Mouse (Mus musculus): ENCODE measurements at regions not wholly inside any gene's neighbourhood (a gene's known extent, or its start where the extent isn't known, plus 50 kb on each side); places are given as distances from the start of the nearest gene placed in this dataset.

GRCm38 (mm10) chr3:147968271-147968670 is 1022.1 kb downstream of the Adgrl2 start:
- DNase-seq (ENCODE audit: low read depth): no peak

GRCm38 (mm10) chr3:147967866-147968265 is 1022.5 kb downstream of the Adgrl2 start:
- no peak for DNase-seq (ENCODE audit: low read depth)

DNA sequence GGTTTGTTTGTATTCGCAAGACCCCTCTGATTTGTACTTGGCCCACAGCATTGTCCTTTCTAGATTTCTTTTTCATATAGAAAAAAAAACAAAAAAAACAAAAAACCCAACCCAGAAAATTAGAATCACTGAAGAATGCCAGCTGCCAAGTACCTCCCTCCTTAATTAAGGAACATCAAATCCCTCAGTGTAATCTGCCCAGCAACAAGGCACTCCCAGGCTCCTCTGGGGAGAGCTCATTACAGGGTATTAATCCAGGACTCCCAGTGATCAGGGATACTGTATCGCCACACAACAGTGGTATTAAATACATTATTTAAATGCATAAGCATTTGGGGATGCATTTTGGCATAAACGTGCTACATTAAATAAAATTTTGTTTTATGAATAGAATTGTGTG is 1023.1 kb downstream of the Adgrl2 start:
- DNase-seq (ENCODE audit: low read depth): no peak

DNA sequence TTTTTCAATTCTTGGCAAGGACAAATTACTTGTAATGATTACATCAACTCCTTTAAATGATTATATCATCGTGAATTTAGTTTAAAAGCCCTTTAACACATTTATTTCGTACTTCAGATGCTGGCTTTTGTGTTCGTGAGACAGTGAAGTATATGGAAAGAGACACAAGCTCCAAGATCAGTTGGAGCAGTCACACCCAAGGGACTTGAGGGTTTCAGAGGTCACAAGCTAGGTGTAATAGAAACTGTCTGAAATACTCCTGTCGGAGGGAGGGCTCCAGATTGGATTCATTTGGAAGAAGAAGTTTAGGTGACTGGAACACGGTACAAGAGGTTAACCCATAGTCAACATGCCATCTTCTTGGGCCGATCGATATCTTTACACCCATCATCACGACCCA is 1023.5 kb downstream of the Adgrl2 start:
- DNase-seq (ENCODE audit: low read depth): no peak

- no peak for DNase-seq (ENCODE audit: low read depth)
Observed at GRCm38 (mm10) chr3:147966379-147966778, 1024.0 kb downstream of the Adgrl2 start.

DNA sequence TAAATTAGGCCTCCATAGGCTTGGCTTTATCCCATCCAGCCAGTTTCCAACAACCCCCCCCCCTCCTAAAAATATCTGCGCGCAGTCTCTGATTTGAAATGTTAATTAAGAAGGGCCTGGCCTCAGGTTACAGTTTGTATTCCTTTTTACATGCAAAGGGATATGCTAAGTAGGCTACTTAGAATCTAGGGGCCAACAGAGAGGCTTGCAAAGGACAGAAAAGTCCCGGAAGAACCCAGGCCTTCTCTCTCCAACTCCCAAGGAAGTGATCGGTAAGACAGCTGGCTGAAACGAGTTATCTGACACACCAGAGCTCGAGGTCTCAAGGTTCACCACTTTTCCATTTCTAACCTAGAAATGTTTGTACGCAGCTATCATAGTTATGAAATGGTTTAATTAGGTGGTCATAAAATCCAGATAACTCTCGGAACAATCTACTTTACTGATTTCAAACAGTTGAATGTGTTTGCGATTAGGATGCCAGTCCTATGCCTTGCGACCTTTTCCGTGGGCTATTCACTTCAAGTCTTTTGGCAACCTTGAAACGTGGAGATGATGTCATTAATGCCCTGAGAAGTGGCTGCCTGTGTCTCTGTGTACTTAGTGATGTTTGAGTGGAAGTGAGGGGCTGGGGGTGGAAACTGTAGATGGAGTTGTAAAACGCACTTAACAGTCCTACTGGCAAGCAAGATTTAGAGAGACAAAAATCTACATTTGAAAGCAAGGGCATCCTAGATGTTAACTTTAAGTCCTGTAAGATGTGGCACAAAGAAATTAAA is 1026.5 kb downstream of the Adgrl2 start:
- DNase-seq (ENCODE audit: low read depth): no peak

DNA sequence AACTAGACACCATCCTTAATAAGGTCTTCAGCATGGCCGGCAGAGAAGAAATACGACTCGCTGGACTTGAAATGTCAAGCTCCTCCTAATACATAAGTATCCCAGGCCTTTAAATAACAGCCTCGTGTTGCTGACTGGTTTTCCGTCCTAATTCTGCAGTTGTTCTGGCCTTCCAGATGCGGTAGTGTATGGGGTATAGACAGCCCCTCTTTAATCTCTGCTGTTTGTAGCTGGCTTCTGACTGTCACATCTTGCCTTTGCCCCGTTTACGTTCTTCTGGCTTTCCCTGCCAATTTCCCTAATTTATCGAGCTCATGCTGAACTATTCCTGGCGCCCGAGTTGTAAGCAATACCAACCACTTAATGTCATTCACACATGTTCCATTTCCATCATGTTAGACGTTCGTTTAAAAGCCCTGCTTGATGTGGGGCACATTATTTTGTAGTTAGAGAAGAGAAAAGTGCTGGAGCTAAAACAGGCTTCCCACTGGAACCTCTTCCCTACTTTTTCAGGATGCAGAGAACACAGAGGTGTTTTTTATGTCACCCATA is 1042.2 kb downstream of the Adgrl2 start:
- DNase-seq (ENCODE audit: low read depth): no peak

- DNase-seq (ENCODE audit: low read depth): no peak
Observed at GRCm38 (mm10) chr3:147943314-147943713, 1047.0 kb downstream of the Adgrl2 start.

DNA sequence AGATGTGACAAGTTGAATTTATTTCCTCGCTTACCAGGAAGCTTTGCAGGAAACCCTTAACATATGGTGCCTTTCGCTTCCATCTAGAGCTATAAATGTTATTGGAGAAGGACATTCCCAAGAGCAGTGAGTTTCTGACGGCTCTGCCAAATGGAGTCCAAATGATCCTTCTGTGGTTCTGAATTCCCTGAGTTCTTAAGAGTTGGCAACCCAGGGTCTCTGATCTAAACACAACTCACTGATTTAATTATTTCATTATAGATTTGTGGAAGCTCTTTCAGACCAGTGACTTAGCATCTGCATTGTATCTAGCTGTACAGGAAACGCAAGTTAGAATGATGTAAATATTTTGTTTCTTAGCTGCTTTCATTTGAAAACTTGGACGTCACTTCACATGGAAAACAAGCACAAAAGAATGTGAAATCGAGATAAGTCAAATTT is 1059.5 kb downstream of the Adgrl2 start:
- DNase-seq (ENCODE audit: low read depth): no peak

- no peak for DNase-seq (ENCODE audit: low read depth)
Observed at GRCm38 (mm10) chr3:147920181-147920580, 1068.0 kb downstream of the Ttll7 start.

- DNase-seq (ENCODE audit: low read depth): no peak
Observed at GRCm38 (mm10) chr3:147919701-147920100, 1067.5 kb downstream of the Ttll7 start.

GRCm38 (mm10) chr3:147919146-147919545 is 1067.0 kb downstream of the Ttll7 start:
- no peak for DNase-seq (ENCODE audit: low read depth)

DNA sequence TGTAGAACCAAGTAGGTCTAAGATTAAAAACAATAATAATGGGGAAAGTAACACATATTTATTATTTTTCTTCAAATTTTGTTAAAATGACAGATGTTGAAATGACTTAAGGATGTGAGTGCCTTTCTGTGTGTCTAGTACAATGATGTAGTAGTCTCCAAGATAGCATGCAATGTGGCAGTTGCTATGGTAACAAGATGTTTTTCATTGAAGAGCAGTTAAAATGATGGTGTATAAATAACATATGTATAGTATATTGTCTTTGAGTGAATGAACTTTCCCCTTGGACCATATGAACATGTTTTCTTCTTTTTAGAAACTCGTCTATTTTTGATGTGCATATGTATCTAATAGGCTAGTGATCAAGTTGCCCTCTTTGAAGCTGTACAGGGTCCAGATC is 1044.6 kb downstream of the Ttll7 start:
- DNase-seq (ENCODE audit: low read depth): no peak

- DNase-seq (ENCODE audit: low read depth): no peak
Observed at GRCm38 (mm10) chr3:147891682-147892081, 1039.5 kb downstream of the Ttll7 start.

DNA sequence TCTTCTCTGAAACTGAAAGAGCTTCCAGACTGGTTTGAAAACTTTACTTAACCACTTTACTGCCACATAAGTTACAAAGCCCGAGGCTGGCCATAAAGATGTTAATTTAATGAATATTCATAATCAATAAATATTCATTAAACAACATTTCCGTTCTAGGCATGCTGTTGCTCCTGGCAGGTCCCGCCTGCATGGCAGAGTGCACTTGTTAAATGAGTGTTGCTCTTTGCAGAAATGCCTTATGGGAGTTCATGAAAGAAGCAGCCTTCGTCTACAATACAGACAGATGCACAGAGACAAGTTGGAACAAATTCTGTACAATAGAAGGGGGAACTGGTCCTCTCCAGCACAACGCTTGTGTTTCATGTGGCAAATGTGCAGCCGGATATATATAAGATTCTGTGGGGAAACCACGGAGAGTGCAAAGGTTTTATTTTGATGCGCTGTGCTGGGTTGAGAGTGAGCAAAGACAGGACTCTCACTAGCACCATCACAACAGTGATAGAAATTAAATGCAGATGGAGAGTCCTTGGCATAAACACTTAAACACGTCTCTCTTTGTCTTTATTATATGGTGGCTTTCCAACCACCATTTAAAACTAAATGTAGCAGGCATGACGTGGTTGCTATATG is 1034.2 kb downstream of the Ttll7 start:
- no peak for DNase-seq (ENCODE audit: low read depth)

DNA sequence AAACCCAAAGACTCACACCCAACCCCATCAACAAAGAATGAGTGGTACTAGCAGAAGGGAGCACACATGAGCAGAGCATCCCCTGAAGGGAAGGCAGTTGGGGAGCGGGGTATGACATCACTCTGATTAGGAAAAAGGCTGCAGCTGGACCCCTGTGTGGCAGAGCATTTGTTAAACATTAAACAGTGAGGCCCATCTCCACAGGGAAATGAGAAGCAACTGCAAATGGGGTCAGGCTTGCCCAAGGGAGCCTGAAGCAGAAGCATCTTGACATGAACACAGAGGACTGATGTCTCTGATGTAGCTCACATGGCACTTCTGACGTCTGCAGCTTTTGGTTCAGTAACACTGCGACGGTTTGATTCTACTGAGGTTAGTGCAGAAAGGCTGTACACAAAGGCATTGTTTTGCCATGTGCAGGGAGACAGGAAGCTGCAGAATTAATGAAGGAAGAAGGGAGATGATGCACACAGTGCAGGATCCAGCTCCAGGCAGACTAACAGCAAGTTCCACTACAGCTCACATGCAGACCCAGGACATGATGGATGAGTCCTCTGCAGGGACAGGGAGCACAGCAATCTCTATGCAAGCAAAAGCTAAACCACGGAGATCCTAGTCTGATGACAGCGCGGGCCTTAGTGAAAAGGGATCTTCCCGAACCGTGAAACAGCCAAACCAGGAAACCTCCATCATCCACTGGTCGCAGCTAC is 1030.9 kb downstream of the Ttll7 start:
- DNase-seq (ENCODE audit: low read depth): no peak

- no peak for DNase-seq (ENCODE audit: low read depth)
Observed at GRCm38 (mm10) chr3:147878690-147879089, 1026.5 kb downstream of the Ttll7 start.

DNA sequence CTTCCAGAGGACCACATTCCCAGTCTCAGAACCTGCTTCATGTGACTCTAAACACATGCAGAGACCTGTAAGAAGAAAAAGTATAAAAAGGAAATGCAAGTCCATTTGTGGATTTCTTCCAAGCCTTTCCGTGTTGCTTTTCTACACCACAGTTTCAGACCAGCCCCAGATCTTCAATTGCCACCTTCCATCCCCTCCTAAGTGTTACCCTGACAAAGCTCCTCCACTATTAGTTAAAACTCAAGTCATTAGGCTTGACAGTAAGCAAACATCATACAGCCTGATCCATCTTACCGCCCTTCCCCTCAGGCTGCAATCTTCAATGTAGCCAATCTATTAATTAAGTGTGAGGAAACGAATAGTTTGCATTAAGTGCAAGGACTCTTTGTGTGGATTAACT is 1016.1 kb downstream of the Ttll7 start:
- no peak for DNase-seq (ENCODE audit: low read depth)

- no peak for DNase-seq (ENCODE audit: low read depth)
Observed at GRCm38 (mm10) chr3:147853346-147853745, 1001.2 kb downstream of the Ttll7 start.

- DNase-seq (ENCODE audit: low read depth): no peak
Observed at GRCm38 (mm10) chr3:147852830-147853229, 1000.7 kb downstream of the Ttll7 start.

DNA sequence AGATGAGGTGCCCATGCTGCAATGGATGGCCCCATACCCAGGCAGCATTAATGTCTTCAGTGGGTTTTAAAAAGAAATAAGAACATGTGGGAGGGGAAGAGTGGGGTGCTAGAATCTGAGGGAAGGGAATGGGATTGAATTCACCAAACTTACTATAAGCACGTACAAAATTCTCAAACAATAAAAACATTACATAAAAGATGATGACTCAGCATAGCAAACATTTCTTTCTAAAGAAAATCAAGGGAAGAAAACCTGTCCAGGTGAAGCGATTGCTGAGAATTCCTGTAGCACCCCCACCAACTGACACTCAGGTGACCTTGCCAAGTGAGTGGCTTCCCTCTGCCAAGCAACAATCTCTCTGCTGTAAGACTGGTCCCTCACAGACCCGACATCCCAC is 989.2 kb downstream of the Ttll7 start:
- DNase-seq (ENCODE audit: low read depth): no peak

DNA sequence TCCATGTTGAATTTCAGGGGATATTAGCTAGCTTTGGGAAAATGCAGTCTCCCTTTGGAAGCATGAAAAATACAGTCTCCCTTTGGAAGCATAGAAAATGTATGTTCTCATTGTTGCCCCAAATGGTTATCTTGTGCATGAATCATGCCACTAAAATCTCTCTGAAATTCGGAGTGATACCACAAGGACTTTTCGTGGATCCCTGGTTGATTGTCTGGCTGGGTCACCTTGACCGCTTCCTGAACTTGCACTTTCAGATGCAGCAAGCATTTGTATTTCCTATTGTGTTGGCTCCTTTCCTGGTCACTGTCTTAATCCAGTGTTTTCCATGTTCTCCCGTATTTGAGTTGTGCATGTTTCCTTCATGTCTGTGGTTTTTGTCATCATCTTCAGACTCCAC is 986.6 kb downstream of the Ttll7 start:
- no peak for DNase-seq (ENCODE audit: low read depth)

- no peak for DNase-seq (ENCODE audit: low read depth)
Observed at GRCm38 (mm10) chr3:147835716-147836115, 983.5 kb downstream of the Ttll7 start.
